Mouse (Mus musculus) left cerebral cortex, adult 8-10 months (tissue): ENCODE data around the gene Grwd1. TPM values are rescaled to one million over a fixed set of nuclear protein-coding genes. Genes with fewer than 3 reads are reported as not detected.
A peak's percentile ranks its signal among the peaks of the same experiment; 100 is the strongest.
"Not testable (repeated sequence)": the region's sequence is repeated elsewhere in the genome, so short reads cannot be mapped to it uniquely, and the experiment has no call there.

Experiments
- DNase-seq, 2 experiments: peaks; one replicate each; pipeline ENCODE4 v3.0.0; 2022; ENCODE audit warnings: low spot score in 2 of 2
- total RNA-seq, 4 experiments: library from RNA; stranded (reverse); gene quantifications; 2 replicates each; pipeline ENCODE4 v1.2.4; 2022

The Grwd1 gene
- total RNA-seq, result 10 to 100 TPM; 20.5 to 22.8 (median 21.6) TPM

DNA sequence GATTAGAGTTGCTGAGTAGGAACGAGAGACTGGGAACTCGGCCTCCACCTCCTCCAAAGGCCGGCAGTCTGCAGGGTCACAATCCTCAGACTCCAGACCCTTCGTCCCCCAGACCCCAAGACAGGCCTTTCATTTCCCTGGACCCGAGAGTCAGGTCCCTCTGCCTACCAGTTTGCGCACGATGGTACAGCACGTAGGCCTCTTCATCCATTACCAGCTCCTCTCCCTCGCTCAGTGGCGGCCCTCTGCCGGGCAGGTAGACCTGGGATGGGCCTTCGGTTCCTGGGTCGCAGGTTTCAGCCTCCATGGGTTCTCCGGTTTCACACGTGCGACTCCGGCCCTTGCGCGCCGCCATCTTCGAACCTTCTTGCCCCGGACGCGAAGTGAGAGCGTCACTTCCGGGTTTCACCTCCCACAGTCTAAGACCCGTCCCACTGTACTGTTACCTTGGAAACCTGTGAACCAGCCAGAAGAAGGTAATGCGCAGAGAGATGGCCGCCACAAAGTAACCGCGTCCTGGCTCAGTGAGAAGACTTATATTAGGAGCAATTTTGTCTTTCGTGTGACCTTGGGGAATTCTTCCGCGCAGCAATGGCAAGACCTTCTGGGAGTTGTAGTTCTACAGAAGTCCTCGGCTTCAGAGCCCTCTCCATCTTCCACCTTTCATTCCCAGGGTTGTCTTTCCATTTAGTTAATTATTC lies at the start of gene Grwd1:
Gene Grwd1 (minus strand): TSS at position 518 of the 701 bp plus-strand sequence.
- DNase-seq, result peak; percentile 79 to 85

DNA sequence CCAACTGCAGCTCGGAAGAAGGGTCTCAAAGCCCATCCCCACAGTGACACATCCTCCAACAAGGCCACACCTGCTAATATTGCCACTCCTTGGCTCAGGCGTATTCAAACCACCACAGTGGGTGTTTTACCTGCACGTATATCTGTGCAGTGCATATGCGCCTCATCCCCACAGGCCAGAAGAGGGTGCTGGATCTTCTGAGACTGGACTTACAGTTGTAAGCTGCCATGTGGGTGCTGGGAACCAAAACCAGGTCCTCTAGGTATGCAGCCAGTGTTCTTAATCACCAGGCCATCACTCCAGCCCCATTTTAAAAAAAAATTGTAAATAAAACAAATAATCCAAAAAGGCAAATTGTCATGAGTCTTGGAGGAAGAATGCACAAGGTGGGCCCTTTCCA lies 49.8 kb upstream of the Grwd1 start:
- no peak for DNase-seq

- not testable (repeated sequence) for DNase-seq
Observed at GRCm38 (mm10) chr7:45878278-45878677, 47.5 kb upstream of the Grwd1 start, which contains the start of gene Grin2d. TSS of gene Grin2d (minus strand) at chr7:45878378.

- DNase-seq, result no peak
Observed at GRCm38 (mm10) chr7:45876895-45877294, 46.2 kb upstream of the Grwd1 start.

DNA sequence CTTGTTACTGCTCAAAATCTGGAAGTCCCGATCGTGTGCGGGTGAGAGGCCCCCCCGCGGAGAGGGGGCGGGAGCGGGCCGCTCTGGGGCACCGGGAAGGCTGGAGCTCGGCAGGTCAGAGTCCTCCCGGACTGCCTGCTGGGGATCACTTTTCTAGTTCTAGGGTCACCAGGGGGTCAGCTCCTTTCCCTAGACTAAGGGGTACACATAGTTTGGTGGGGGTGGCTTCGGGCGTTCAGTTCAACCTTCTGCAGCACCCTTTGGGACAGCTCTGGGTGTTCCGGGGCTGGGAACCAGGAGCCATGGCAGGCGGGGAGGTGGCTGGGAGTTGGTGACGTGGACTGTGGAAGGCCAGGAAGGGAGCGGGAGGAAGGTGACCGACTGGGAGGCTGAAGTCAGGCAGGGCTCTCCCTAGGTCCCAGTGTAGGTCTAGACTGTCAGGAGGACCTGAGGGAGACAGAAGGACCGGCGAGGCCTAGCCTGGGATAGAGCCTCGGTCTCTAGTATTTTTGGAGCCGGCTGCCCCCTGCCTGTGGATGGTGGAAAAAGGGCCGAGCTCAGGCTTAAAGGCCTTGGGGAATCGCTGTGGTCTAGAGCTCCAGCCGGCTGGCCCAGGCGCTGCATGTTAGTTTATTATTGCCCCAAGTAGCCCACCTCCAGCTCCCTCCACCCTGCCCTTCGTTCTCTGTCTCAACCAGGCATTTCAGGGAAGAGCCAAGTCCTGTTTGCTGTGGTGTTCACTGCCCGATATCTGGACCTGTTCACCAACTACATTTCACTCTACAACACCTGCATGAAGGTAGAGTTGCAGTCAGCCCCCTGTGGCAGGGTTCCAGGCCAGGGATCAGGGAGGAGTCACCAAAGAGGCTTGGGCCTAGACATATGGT lies 42.6 kb upstream of the Grwd1 start:
- peak in 1 of 2 experiments; percentile 49 for DNase-seq

GRCm38 (mm10) chr7:45872624-45873023 lies 41.9 kb upstream of the Grwd1 start, which contains the start of gene Kdelr1:
TSS of gene Kdelr1 (plus strand) at chr7:45872772.
- DNase-seq, result peak; percentile 75 to 86

GRCm38 (mm10) chr7:45870282-45871058 lies 39.7 kb upstream of the Grwd1 start:
- no peak for DNase-seq

GRCm38 (mm10) chr7:45869787-45870186 lies 39.0 kb upstream of the Grwd1 start:
- no peak for DNase-seq

GRCm38 (mm10) chr7:45869107-45869670 lies 38.4 kb upstream of the Grwd1 start:
- no peak for DNase-seq

GRCm38 (mm10) chr7:45867871-45868270 lies 37.1 kb upstream of the Grwd1 start:
- no peak for DNase-seq

GRCm38 (mm10) chr7:45865925-45866910 lies 35.5 kb upstream of the Grwd1 start:
- DNase-seq, result peak; percentile 40 to 80

DNA sequence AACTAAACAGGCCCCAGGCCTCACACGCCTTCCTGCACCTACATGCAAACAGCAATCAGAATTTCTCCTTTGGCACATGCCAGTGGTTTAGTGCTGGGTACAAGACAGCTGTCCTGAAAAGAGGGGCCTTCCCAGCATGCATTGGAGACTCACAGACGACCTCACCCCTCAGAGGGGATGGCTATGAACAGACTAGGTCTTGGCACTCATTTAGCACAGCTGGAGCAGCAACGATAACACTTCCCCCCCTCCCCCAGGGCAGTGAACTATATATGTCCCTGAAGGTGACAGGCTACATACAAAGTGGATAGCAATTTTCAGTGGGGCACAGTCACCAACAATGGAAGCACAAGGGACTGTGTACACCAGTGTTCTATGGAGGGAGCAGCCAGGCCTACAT lies 33.7 kb upstream of the Grwd1 start:
- no peak for DNase-seq

GRCm38 (mm10) chr7:45862804-45863203 lies 32.1 kb upstream of the Grwd1 start:
- no peak for DNase-seq

DNA sequence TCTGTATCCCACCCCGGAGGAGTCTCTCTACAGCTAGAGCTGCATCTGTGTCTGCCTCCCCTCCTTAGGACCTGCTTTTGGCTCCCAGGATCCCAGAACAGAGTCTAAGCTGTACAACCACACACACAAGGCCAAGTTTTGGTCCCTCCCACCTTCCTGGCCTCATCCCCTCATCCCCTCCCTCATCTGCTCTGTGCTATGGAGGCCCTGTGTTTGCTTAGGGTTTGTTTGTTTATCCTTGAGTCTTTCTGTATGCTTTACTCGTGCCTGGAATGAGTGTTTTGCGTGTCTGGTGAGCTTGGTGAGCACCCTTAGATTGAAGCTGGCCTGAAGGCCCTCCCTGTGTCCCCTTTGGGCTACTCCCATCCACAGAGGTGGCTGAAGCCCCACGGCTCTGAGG lies 28.3 kb upstream of the Grwd1 start:
- no peak for DNase-seq

- no peak for DNase-seq
Observed at GRCm38 (mm10) chr7:45856950-45857901, 26.5 kb upstream of the Grwd1 start.

DNA sequence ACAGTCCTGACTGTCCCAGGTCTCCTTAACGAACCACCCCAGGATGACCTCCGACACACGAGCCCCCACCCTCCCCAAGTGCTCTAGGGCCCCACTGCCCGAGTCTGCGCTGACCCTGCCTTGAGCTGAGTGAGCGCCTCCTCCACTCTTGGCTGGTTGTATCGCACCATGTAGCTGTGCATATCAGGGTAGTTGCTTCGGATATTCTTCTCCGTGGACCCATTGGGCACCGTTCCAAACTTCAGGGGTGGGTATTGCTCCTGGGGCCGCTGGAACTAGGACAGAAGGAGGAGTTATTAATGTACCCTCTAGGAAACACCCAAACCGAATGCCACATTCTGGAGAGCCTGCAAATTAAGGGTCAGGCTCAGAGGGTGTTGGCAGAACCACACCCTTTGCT lies 22.3 kb upstream of the Grwd1 start:
- no peak for DNase-seq

DNA sequence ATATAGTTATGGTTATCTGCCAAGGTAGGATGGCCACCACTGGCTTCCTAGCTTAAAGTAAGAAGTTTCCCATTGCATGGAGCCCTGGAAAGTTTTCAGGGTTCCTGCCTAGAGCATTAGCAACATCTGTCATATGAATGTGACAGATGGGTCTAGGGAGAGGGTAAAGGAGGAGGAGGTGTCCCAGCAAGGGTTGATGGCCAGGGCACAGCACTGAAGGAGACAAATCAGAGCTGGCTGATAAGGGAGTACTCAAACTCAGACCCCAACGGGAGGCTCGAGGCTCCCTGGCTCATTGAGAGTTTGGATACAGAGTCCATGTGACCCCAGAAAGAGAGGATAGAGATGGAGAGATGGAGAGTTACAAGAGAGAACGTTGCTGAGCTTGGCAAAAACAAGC lies 19.9 kb upstream of the Grwd1 start:
- DNase-seq, result no peak

DNA sequence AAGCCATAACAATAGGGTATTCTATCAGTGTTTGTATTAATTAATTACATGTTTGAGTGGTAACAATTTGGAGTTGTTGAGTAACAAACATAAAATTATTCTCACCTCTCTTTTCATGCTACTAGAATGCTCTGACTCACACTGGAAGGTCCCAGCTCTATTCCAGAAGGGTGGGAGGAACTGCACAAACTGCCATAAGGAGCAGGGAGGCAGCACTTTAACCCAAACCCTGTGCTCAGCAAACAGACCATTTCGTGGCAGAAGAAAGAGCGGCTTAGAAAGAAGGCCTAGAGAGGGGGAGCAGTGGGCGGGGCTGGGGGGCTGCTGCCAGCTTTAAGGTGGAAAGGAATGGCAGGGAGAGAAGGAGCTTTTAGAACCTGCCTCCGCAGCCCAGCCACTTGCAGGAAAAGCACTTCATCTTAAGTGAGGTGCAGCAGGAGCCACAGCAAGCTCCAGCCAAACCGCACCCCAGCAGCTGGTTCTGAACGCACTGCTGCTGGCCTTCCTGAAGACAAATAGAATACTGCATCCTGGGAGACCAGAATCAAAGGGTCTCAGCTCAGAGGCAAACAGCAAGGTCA lies 17.8 kb upstream of the Grwd1 start:
- no peak for DNase-seq
